Mouse (Mus musculus) limb, embryonic 12.5 days (tissue): ENCODE data around the gene Gm5797. TPM values are rescaled to one million over a fixed set of nuclear protein-coding genes. Genes with fewer than 3 reads are reported as not detected.
"Not testable (repeated sequence)": the region's sequence is repeated elsewhere in the genome, so short reads cannot be mapped to it uniquely, and the experiment has no call there.

Source experiments
- ATAC-seq: fragments of 200-750 bp; cut with Nextera tagmentation; 2 replicates; pipeline ENCODE4 v1.8.0; 2017; ENCODE audit warnings: low read depth, moderate TSS enrichment; ENCODE audit not compliant: insufficient number of reproducible peaks, insufficient read depth, low FRiP score, low TSS enrichment
- H3K27ac ChIP-seq: fragments of 300-500 bp; sonication (generic); 2 replicates; pipeline ENCODE4 v1.5.1; 2016; ENCODE audit warnings: mild to moderate bottlenecking, moderate library complexity
- H3K27me3 ChIP-seq: fragments of 300-500 bp; sonication (generic); 2 replicates; pipeline ENCODE4 v1.6.1; 2016; ENCODE audit warnings: mild to moderate bottlenecking, moderate library complexity
- H3K36me3 ChIP-seq: fragments of 300-500 bp; sonication (generic); 2 replicates; pipeline ENCODE4 v1.6.1; 2016; ENCODE audit warnings: mild to moderate bottlenecking, moderate library complexity
- H3K4me1 ChIP-seq: fragments of 300-500 bp; sonication (generic); replicated peaks from 2 replicates; pipeline ENCODE4 v1.6.1; 2016
- H3K4me2 ChIP-seq: fragments of 300-500 bp; sonication (generic); 2 replicates; pipeline ENCODE4 v1.6.1; 2016; ENCODE audit warnings: mild to moderate bottlenecking, moderate library complexity
- H3K4me3 ChIP-seq: fragments of 300-500 bp; sonication (generic); replicated peaks from 2 replicates; pipeline ENCODE4 v1.5.1; 2016; ENCODE audit warnings: mild to moderate bottlenecking
- H3K9ac ChIP-seq: fragments of 300-500 bp; sonication (generic); replicated peaks from 2 replicates; pipeline ENCODE4 v1.6.1; 2016; ENCODE audit warnings: mild to moderate bottlenecking, moderate library complexity
- H3K9me3 ChIP-seq: fragments of 300-500 bp; sonication (generic); 2 replicates; pipeline ENCODE4 v1.6.1; 2016; ENCODE audit warnings: mild to moderate bottlenecking, moderate library complexity
- WGBS: fragments of 180-500 bp; shearing (Covaris S2); methylation state at CpG from one replicate; pipeline ENCODE4 v1.1.7; 2016; 5-methylcytosine and 5-hydroxymethylcytosine counted together
- polyA plus RNA-seq: library from polyadenylated mRNA; unstranded; fragments of >200 nt; fragmentation: Nextera tagmentation; extraction: Ambion mirVana; gene quantifications from 2 replicates; pipeline ENCODE4 v1.2.1, GENCODE M21; 2016

Gm5797 gene
- polyA plus RNA-seq: not detected in 2 replicates

- H3K4me3 ChIP-seq, ATAC-seq, H3K27me3 ChIP-seq, H3K4me2 ChIP-seq, H3K9ac ChIP-seq, H3K9me3 ChIP-seq, H3K4me1 ChIP-seq, H3K36me3 ChIP-seq, H3K27ac ChIP-seq: not testable (repeated sequence)
- WGBS: no CpG with 5 or more reads among the region's 1 CpGs
Measured at GRCm38 (mm10) chr14:7332295-7332694, at the start of gene Gm5797. Gene Gm5797 (minus strand): TSS chr14:7332395.

- H3K4me3 ChIP-seq, H3K9ac ChIP-seq, H3K36me3 ChIP-seq, ATAC-seq, H3K9me3 ChIP-seq, H3K27me3 ChIP-seq, H3K27ac ChIP-seq, H3K4me2 ChIP-seq, H3K4me1 ChIP-seq: not testable (repeated sequence)
- WGBS: 78% methylated on average over 3 of the region's 3 CpGs
Measured at GRCm38 (mm10) chr14:7365034-7365433, 32.8 kb upstream of the Gm5797 start, which contains the start of gene Gm8374. Gene Gm8374 (minus strand): TSS chr14:7365134.

- WGBS: 0% methylated on average over 17 of the region's 19 CpGs
- H3K4me1 ChIP-seq, H3K36me3 ChIP-seq, H3K27ac ChIP-seq, H3K9me3 ChIP-seq, H3K27me3 ChIP-seq, ATAC-seq: not testable (repeated sequence)
- peak overlapping the region; percentile 51 for H3K4me3 ChIP-seq
- peak overlapping the region; percentile 70 for H3K4me2 ChIP-seq
- H3K9ac ChIP-seq: peak overlapping the region; percentile 60
Measured at GRCm38 (mm10) chr14:7315093-7315492, 17.1 kb downstream of the Gm5797 start.

- WGBS: under 1% methylated on average over 13 of the region's 35 CpGs
- Histone ChIP-seq H3K4me3 (peak within 1 kb of the TSS; percentile 51), H3K4me2 (peak within 1 kb of the TSS; percentile 70), H3K9ac (peak within 1 kb of the TSS; percentile 60)
- H3K27me3 ChIP-seq, H3K27ac ChIP-seq, ATAC-seq, H3K9me3 ChIP-seq, H3K36me3 ChIP-seq, H3K4me1 ChIP-seq: not testable (repeated sequence)
Measured at GRCm38 (mm10) chr14:7314661-7315060, 17.5 kb downstream of the Gm5797 start, which contains the start of gene Gm3739. Gene Gm3739 (minus strand): TSS chr14:7315049.

Other genes starting within 250 kb of the Gm5797 start
- gene Gm3696, start 231.8 kb downstream of the Gm5797 start, polyA plus RNA-seq: 1.9 and 2.1 TPM in 2 replicates
- not detected in 2 replicates for gene Gm6676, start 207.0 kb downstream of the Gm5797 start, polyA plus RNA-seq
- 5.1 and 5.7 TPM in 2 replicates for gene Gm3512, start 157.9 kb downstream of the Gm5797 start, polyA plus RNA-seq
- not detected in 2 replicates for gene Gm16434, start 137.9 kb downstream of the Gm5797 start, polyA plus RNA-seq
- not detected in 2 replicates for gene Gm3727, start 67.7 kb downstream of the Gm5797 start, polyA plus RNA-seq
- 1.0 and 1.3 TPM in 2 replicates for gene Gm3739, start 17.3 kb downstream of the Gm5797 start, polyA plus RNA-seq
- not detected in 2 replicates for gene Gm8374, start 32.7 kb upstream of the Gm5797 start, polyA plus RNA-seq
- gene Gm3755, start 118.5 kb upstream of the Gm5797 start, polyA plus RNA-seq: not detected in 2 replicates
- 0.59 and 1.4 TPM in 2 replicates for gene Gm3752, start 151.4 kb upstream of the Gm5797 start, polyA plus RNA-seq
- gene Gm3558, start 236.2 kb upstream of the Gm5797 start, polyA plus RNA-seq: 0.35 and 0.49 TPM in 2 replicates